Mouse (Mus musculus) embryonic facial prominence, embryonic 14.5 days (tissue): ENCODE measurements at regions not wholly inside any gene's neighbourhood (a gene's known extent, or its start where the extent isn't known, plus 50 kb on each side); places are given as distances from the start of the nearest gene placed in this dataset.
A peak's percentile ranks its signal among the peaks of the same experiment; 100 is the strongest.
"Not testable (repeated sequence)": the region's sequence is repeated elsewhere in the genome, so short reads cannot be mapped to it uniquely, and the experiment has no call there.

ENCODE experiments used
- ATAC-seq: fragments of 200-750 bp; cut with Nextera tagmentation; 2 replicates; pipeline ENCODE4 v1.8.0; 2017; ENCODE audit warnings: low read depth, moderate number of reproducible peaks, moderate TSS enrichment
- DNase-seq: peaks from one replicate; pipeline ENCODE4 v3.0.0-alpha.2; 2015; ENCODE audit warnings: low spot score
- H3K27ac ChIP-seq: fragments of 300-500 bp; sonication (generic); replicated peaks from 2 replicates; pipeline ENCODE4 v1.5.1; 2014; ENCODE audit warnings: low read depth, mild to moderate bottlenecking, low read length, moderate library complexity
- H3K27me3 ChIP-seq: fragments of 300-500 bp; sonication (generic); replicated peaks from 2 replicates; pipeline ENCODE4 v1.6.1; 2014; ENCODE audit warnings: low read length; ENCODE audit not compliant: control insufficient read depth, insufficient read depth
- H3K36me3 ChIP-seq: fragments of 300-500 bp; sonication (generic); 2 replicates; pipeline ENCODE4 v1.6.1; 2014; ENCODE audit warnings: low read length, mixed read lengths; ENCODE audit not compliant: control insufficient read depth, insufficient read depth
- H3K4me1 ChIP-seq: fragments of 300-500 bp; sonication (generic); 2 replicates; pipeline ENCODE4 v1.6.1; 2014; ENCODE audit warnings: antibody characterized with exemption, low read length; ENCODE audit not compliant: control insufficient read depth, insufficient read depth
- H3K4me2 ChIP-seq: fragments of 300-500 bp; sonication (generic); 2 replicates; pipeline ENCODE4 v1.6.1; 2014; ENCODE audit warnings: low read depth, mild to moderate bottlenecking, low read length, moderate library complexity, mixed read lengths
- H3K4me3 ChIP-seq: fragments of 300-500 bp; sonication (generic); 2 replicates; pipeline ENCODE4 v1.5.1; 2014; ENCODE audit warnings: low read depth, mild to moderate bottlenecking, low read length
- H3K9ac ChIP-seq: fragments of 300-500 bp; sonication (generic); 2 replicates; pipeline ENCODE4 v1.6.1; 2014; ENCODE audit warnings: low read depth, mild to moderate bottlenecking, low read length, moderate library complexity, mixed read lengths
- H3K9me3 ChIP-seq: fragments of 300-500 bp; sonication (generic); 2 replicates; pipeline ENCODE4 v1.6.1; 2016; ENCODE audit warnings: low read length; ENCODE audit not compliant: control insufficient read depth
- WGBS: fragments of 180-500 bp; shearing (Covaris S2); extraction: QIAGEN DNeasy Blood & Tissue Kit; methylation state at CpG from one replicate; pipeline ENCODE4 v1.1.7; 2014; 5-methylcytosine and 5-hydroxymethylcytosine counted together

- not testable (repeated sequence) for H3K27ac ChIP-seq, DNase-seq, H3K36me3 ChIP-seq, H3K4me2 ChIP-seq, ATAC-seq, H3K4me3 ChIP-seq, H3K4me1 ChIP-seq, H3K27me3 ChIP-seq, H3K9ac ChIP-seq, H3K9me3 ChIP-seq
- 81% methylated on average over 9 of the region's 9 CpGs for WGBS
Observed at GRCm38 (mm10) chr13:19300320-19301011, 95.1 kb downstream of the Stard3nl start.

- DNase-seq (no peak), ATAC-seq (no peak)
- no peak overlapping the region for H3K4me3 ChIP-seq
- no peak overlapping the region for H3K27ac ChIP-seq
- H3K9me3 ChIP-seq, result no peaks in the 10 kb centered on the region
- H3K9ac ChIP-seq, result no peak overlapping the region
- H3K36me3 ChIP-seq, result no peaks in the 10 kb centered on the region
- WGBS, result 50% methylated on average over 1 of the region's 1 CpGs
- no peaks in the 10 kb centered on the region for H3K4me1 ChIP-seq
- H3K27me3 ChIP-seq, result no peaks in the 10 kb centered on the region
- H3K4me2 ChIP-seq, result no peak overlapping the region
Observed at GRCm38 (mm10) chr13:19296325-19296724, 99.3 kb downstream of the Stard3nl start.

- no peak overlapping the region for H3K4me3 ChIP-seq
- H3K4me1 ChIP-seq, result no peaks in the 10 kb centered on the region
- DNase-seq (no peak), ATAC-seq (no peak)
- H3K9ac ChIP-seq, result no peak overlapping the region
- no peaks in the 10 kb centered on the region for H3K9me3 ChIP-seq
- H3K36me3 ChIP-seq, result no peaks in the 10 kb centered on the region
- no peak overlapping the region for H3K4me2 ChIP-seq
- 61% methylated on average over 2 of the region's 2 CpGs for WGBS
- no peaks in the 10 kb centered on the region for H3K27me3 ChIP-seq
- H3K27ac ChIP-seq, result no peak overlapping the region
Observed at GRCm38 (mm10) chr13:19293041-19293440, 102.6 kb downstream of the Stard3nl start.

GRCm38 (mm10) chr13:19283161-19283560 is 112.4 kb downstream of the Stard3nl start:
- 63% methylated on average over 1 of the region's 1 CpGs for WGBS

GRCm38 (mm10) chr13:19272548-19273295 is 122.9 kb downstream of the Stard3nl start:
- ATAC-seq, DNase-seq, H3K4me2 ChIP-seq, H3K4me3 ChIP-seq, H3K27me3 ChIP-seq, H3K27ac ChIP-seq, H3K36me3 ChIP-seq, H3K9me3 ChIP-seq, H3K4me1 ChIP-seq, H3K9ac ChIP-seq: not testable (repeated sequence)
- 89% methylated on average over 6 of the region's 6 CpGs for WGBS

More at GRCm38 (mm10) chr13:19283161-19283560, 112.4 kb downstream of the Stard3nl start:
- Histone ChIP-seq H3K4me1 (no peaks in the 10 kb centered on the region), H3K4me3 (no peak overlapping the region), H3K36me3 (no peaks in the 10 kb centered on the region), H3K9me3 (no peaks in the 10 kb centered on the region), H3K27me3 (no peaks in the 10 kb centered on the region), H3K4me2 (no peak overlapping the region), H3K27ac (no peak overlapping the region), H3K9ac (no peak overlapping the region)
- ATAC-seq (no peak), DNase-seq (no peak)

- H3K4me3 ChIP-seq, H3K36me3 ChIP-seq, H3K27me3 ChIP-seq, ATAC-seq, H3K9ac ChIP-seq, H3K4me2 ChIP-seq, DNase-seq, H3K4me1 ChIP-seq, H3K9me3 ChIP-seq, H3K27ac ChIP-seq: not testable (repeated sequence)
- 79% methylated on average over 11 of the region's 12 CpGs for WGBS
Observed at GRCm38 (mm10) chr13:19264996-19265395, 130.6 kb downstream of the Stard3nl start.

- H3K27me3 ChIP-seq, ATAC-seq, DNase-seq, H3K27ac ChIP-seq, H3K36me3 ChIP-seq, H3K9me3 ChIP-seq, H3K4me2 ChIP-seq, H3K4me1 ChIP-seq, H3K9ac ChIP-seq, H3K4me3 ChIP-seq: not testable (repeated sequence)
- 64% methylated on average over 6 of the region's 7 CpGs for WGBS
Observed at GRCm38 (mm10) chr13:19246558-19246957, 149.0 kb downstream of the Stard3nl start.

- DNase-seq, H3K9me3 ChIP-seq, H3K27ac ChIP-seq, H3K9ac ChIP-seq, H3K27me3 ChIP-seq, H3K4me2 ChIP-seq, H3K36me3 ChIP-seq, H3K4me1 ChIP-seq, ATAC-seq, H3K4me3 ChIP-seq: not testable (repeated sequence)
- 23% methylated on average over 4 of the region's 4 CpGs for WGBS
Observed at GRCm38 (mm10) chr13:19242580-19242979, 153.0 kb downstream of the Stard3nl start.

GRCm38 (mm10) chr13:19236340-19236739 is 159.3 kb downstream of the Stard3nl start:
- H3K36me3 ChIP-seq, result no peaks in the 10 kb centered on the region
- peak; percentile 23 for DNase-seq

More at GRCm38 (mm10) chr13:19236340-19236739, 159.3 kb downstream of the Stard3nl start:
- no peak overlapping the region for H3K27ac ChIP-seq
- ATAC-seq, result no peak
- no peak overlapping the region for H3K9ac ChIP-seq
- no peak overlapping the region for H3K4me2 ChIP-seq
- H3K27me3 ChIP-seq, result no peaks in the 10 kb centered on the region
- no peak overlapping the region for H3K4me3 ChIP-seq
- no peaks in the 10 kb centered on the region for H3K9me3 ChIP-seq
- H3K4me1 ChIP-seq, result no peaks in the 10 kb centered on the region
